In genomic region chr1:42687756-42688540, GRCm38 (mm10) we compare ENCODE assay signal across 15 mouse cellular contexts. TPM values are rescaled to one million over a fixed set of nuclear protein-coding genes. Genes with fewer than 3 reads are reported as not detected.
DNase-seq lines count a peak whose midpoint lies in the region; ATAC-seq and TF ChIP-seq lines count a peak whose summit lies in the region.
"Had no signal": no experiment of that assay in that cellular context is flagged by ENCODE, and none has a peak within 500 bp of the region (broad histone marks: within the 10 kb centered on the region; RNA-seq: fewer than 3 reads in every experiment).

No protein-coding gene starts in this region.

- no peak for TF ChIP-seq POLR2A in brain, embryonic 14.5 days (IDR thresholded peaks at IDR 0.05; ENCODE audit: borderline replicate concordance, extremely low read depth, insufficient read depth, insufficient read length, poor library complexity, severe bottlenecking)
- no peak for TF ChIP-seq POLR2A in thymus, adult 2 months (IDR thresholded peaks at IDR 0.05; ENCODE audit: control insufficient read depth, extremely low read depth, insufficient read depth, low read length, poor library complexity)

- no peaks in the 10 kb centered on the region; the same call in 1 of the 2 replicates for H3K4me1 ChIP-seq in embryonic facial prominence, embryonic 11.5 days (ENCODE audit: control insufficient read depth, insufficient read depth, low read length)
- H3K4me1 ChIP-seq in hindbrain, embryonic 11.5 days (replicated peaks; ENCODE audit: control insufficient read depth, insufficient read depth, low read length): peaks cover 4% of the 10 kb centered on the region
- peaks cover 47% of the 10 kb centered on the region for H3K4me1 ChIP-seq in midbrain, embryonic 16.5 days (ENCODE audit: control insufficient read depth, insufficient read depth, low read length)
- no peaks in the 10 kb centered on the region for H3K4me1 ChIP-seq in thymus, adult 2 months (replicated peaks; ENCODE audit: control insufficient read depth, insufficient read depth, low read length)

- no peak for ATAC-seq in embryonic facial prominence, embryonic 11.5 days (replicated peaks; ENCODE audit: insufficient number of reproducible peaks, low FRiP score, low TSS enrichment, low read depth)
- no peak for ATAC-seq in hindbrain, embryonic 11.5 days (ENCODE audit: low FRiP score)
- ATAC-seq in midbrain, embryonic 16.5 days: no peak
- ATAC-seq in inflammation-experienced regulatory T-cells, adult 6 months: no peak
- ATAC-seq: CD4-positive, CD25-positive, alpha-beta regulatory T cell, adult 4 months had no signal

- no peak for TF ChIP-seq CTCF in brain, embryonic 14.5 days (IDR thresholded peaks at IDR 0.05; ENCODE audit: borderline replicate concordance, extremely low read depth, insufficient read depth, insufficient read length)
- TF ChIP-seq CTCF in thymus, adult 2 months (IDR thresholded peaks at IDR 0.05; ENCODE audit: borderline replicate concordance, control insufficient read depth, extremely low read depth, insufficient read depth, low read length, poor library complexity): no peak

- WGBS in embryonic facial prominence, embryonic 11.5 days: 11% methylated on average over 7 of the region's 7 CpGs
- WGBS in hindbrain, embryonic 11.5 days: 4% methylated on average over 7 of the region's 7 CpGs
- WGBS in midbrain, embryonic 16.5 days: 12% methylated on average over 7 of the region's 7 CpGs
- WGBS in thymus, adult 2 months: 18% methylated on average over 7 of the region's 7 CpGs

- no peak overlapping the region for H3K9ac ChIP-seq in embryonic facial prominence, embryonic 11.5 days (replicated peaks; ENCODE audit: low read length)
- peak overlapping the region; percentile 79 for H3K9ac ChIP-seq in hindbrain, embryonic 11.5 days (ENCODE audit: low read depth, low read length)
- peak overlapping the region; percentile 49 for H3K9ac ChIP-seq in midbrain, embryonic 16.5 days (ENCODE audit: low read depth, low read length)

- no peaks in the 10 kb centered on the region for H3K36me3 ChIP-seq in embryonic facial prominence, embryonic 11.5 days (replicated peaks; ENCODE audit: control insufficient read depth, insufficient read depth, low read depth, low read length)
- no peaks in the 10 kb centered on the region for H3K36me3 ChIP-seq in hindbrain, embryonic 11.5 days (ENCODE audit: control insufficient read depth, insufficient read depth, low read length)
- no peaks in the 10 kb centered on the region for H3K36me3 ChIP-seq in midbrain, embryonic 16.5 days (ENCODE audit: control insufficient read depth, insufficient read depth, low read length)
- H3K36me3 ChIP-seq in thymus, adult 2 months (ENCODE audit: control insufficient read depth, insufficient read depth, low read length): no peaks in the 10 kb centered on the region

- peak; percentile 68 for DNase-seq in brain, embryonic 14.5 days (ENCODE audit: low read depth)
- DNase-seq in embryonic facial prominence, embryonic 11.5 days (ENCODE audit: low spot score): peak; percentile 20
- DNase-seq in hindbrain, embryonic 11.5 days (ENCODE audit: low spot score): peak; percentile 37
- no peak for DNase-seq in c-Kit-positive CD71-positive TER-119-positive erythroid progenitor cells, embryonic 14.5 days (ENCODE audit: low spot score)
- DNase-seq in thymus, adult 2 months: no peak
- DNase-seq: adrenal gland, postnatal 14 days; cerebellum, adult 2 months; heart, postnatal 14 days; kidney, postnatal 36 days; spleen, adult 18-20 months; thymus, adult 18-20 months had no signal

- H3K4me2 ChIP-seq in embryonic facial prominence, embryonic 11.5 days (ENCODE audit: low read depth, low read length): no peak overlapping the region; the same call in 1 of the 2 replicates
- H3K4me2 ChIP-seq in hindbrain, embryonic 11.5 days (replicated peaks; ENCODE audit: low read depth, low read length): peak overlapping the region; percentile 69
- H3K4me2 ChIP-seq in midbrain, embryonic 16.5 days (ENCODE audit: low read length): peak overlapping the region; percentile 97

- H3K27me3 ChIP-seq in embryonic facial prominence, embryonic 11.5 days (ENCODE audit: control insufficient read depth, insufficient read depth, low read length): peaks cover 24% of the 10 kb centered on the region
- H3K27me3 ChIP-seq in hindbrain, embryonic 11.5 days (ENCODE audit: control insufficient read depth, insufficient read depth, low read length): peaks cover 2% of the 10 kb centered on the region; the same call in 1 of the 2 replicates
- no peaks in the 10 kb centered on the region for H3K27me3 ChIP-seq in midbrain, embryonic 16.5 days (ENCODE audit: control insufficient read depth, insufficient read depth, low read depth, low read length)
- H3K27me3 ChIP-seq in thymus, adult 2 months (ENCODE audit: control insufficient read depth, insufficient read depth, low read length): peaks cover 25% of the 10 kb centered on the region

- H3K27ac ChIP-seq in embryonic facial prominence, embryonic 11.5 days (replicated peaks; ENCODE audit: low read depth, low read length): no peak overlapping the region
- H3K27ac ChIP-seq in hindbrain, embryonic 11.5 days (ENCODE audit: low read depth, low read length): peak overlapping the region; percentile 96
- H3K27ac ChIP-seq in midbrain, embryonic 16.5 days (ENCODE audit: low read length): peak overlapping the region; percentile 97
- no peak overlapping the region for H3K27ac ChIP-seq in thymus, adult 2 months (ENCODE audit: control insufficient read depth, insufficient read depth, low read length)

- H3K9me3 ChIP-seq in embryonic facial prominence, embryonic 11.5 days (replicated peaks; ENCODE audit: control insufficient read depth, low read length): no peaks in the 10 kb centered on the region
- H3K9me3 ChIP-seq in hindbrain, embryonic 11.5 days (ENCODE audit: control insufficient read depth, low read length): no peaks in the 10 kb centered on the region
- no peaks in the 10 kb centered on the region for H3K9me3 ChIP-seq in midbrain, embryonic 16.5 days (replicated peaks; ENCODE audit: control insufficient read depth, low read length, poor library complexity, severe bottlenecking)

- H3K4me3 ChIP-seq in embryonic facial prominence, embryonic 11.5 days (ENCODE audit: low read depth, low read length): no peak overlapping the region
- peak overlapping the region; percentile 99 for H3K4me3 ChIP-seq in hindbrain, embryonic 11.5 days (ENCODE audit: low read depth, low read length)
- peak overlapping the region; percentile 89 for H3K4me3 ChIP-seq in midbrain, embryonic 16.5 days (ENCODE audit: low read depth, low read length)
- no peak overlapping the region for H3K4me3 ChIP-seq in thymus, adult 2 months (ENCODE audit: control insufficient read depth, insufficient read depth, low read length)

RNA-seq across cellular contexts. Expression of gene Pou3f3, which starts 7.6 kb away (rescaled TPM):
- polyA plus RNA-seq in brain, embryonic 14.5 days (2012; rRNA removed): 58.3 and 64.7 TPM in 2 replicates
- polyA plus RNA-seq in embryonic facial prominence, embryonic 11.5 days (2014; fragmentation: Nextera tagmentation; extraction: Ambion mirVana): 7.2 and 9.9 TPM in 2 replicates
- polyA plus RNA-seq in hindbrain, embryonic 11.5 days (2014; fragmentation: Nextera tagmentation; extraction: Ambion mirVana): 20.7 and 22.3 TPM in 2 replicates
- polyA plus RNA-seq in midbrain, embryonic 16.5 days (2015; fragmentation: Nextera tagmentation; extraction: Ambion mirVana): 14.3 and 14.9 TPM in 2 replicates
- 0.06 and 0.09 TPM in 2 replicates for polyA plus RNA-seq in thymus, adult 2 months (2012; rRNA removed)
- polyA plus RNA-seq in inflammation-experienced regulatory T-cells, adult 6 months (2017; shearing (Covaris generic)): not detected
- polyA plus RNA-seq: liver, embryonic 16.5 days had no signal

Comparison
In these comparisons a context has a peak if more than half of its experiments do, and no peak if none do; other contexts are left out.
1. DNase-seq: peak in brain, embryonic 14.5 days (single experiment), embryonic facial prominence, embryonic 11.5 days (single experiment) and hindbrain, embryonic 11.5 days (single experiment); none in c-Kit-positive CD71-positive TER-119-positive erythroid progenitor cells, embryonic 14.5 days (single experiment) and thymus, adult 2 months (single experiment).
2. H3K27ac ChIP-seq: peak in hindbrain, embryonic 11.5 days (single experiment) and midbrain, embryonic 16.5 days (single experiment); none in embryonic facial prominence, embryonic 11.5 days (single experiment) and thymus, adult 2 months (single experiment).
3. H3K4me3 ChIP-seq: peak in hindbrain, embryonic 11.5 days (single experiment) and midbrain, embryonic 16.5 days (single experiment); none in embryonic facial prominence, embryonic 11.5 days (single experiment) and thymus, adult 2 months (single experiment).